Mouse (Mus musculus): ENCODE results near the gene Slc1a6. TPM values are rescaled to one million over a fixed set of nuclear protein-coding genes. Genes with fewer than 3 reads are reported as not detected.
A peak's percentile ranks its signal among the peaks of the same experiment; 100 is the strongest.

Gene Slc1a6
- 0.22 and 0.26 TPM in 2 replicates for polyA plus RNA-seq (2015; fragmentation: Nextera tagmentation; extraction: Ambion mirVana)

- no peaks in the 10 kb centered on the region for H3K36me3 ChIP-seq (ENCODE audit: control insufficient read depth, insufficient read depth)
- WGBS (ENCODE audit: insufficient replicate concordance) = 3% methylated on average over 45 of the region's 54 CpGs
- no peak for ATAC-seq (ENCODE audit: low read depth)
- no peaks in the 10 kb centered on the region for H3K9me3 ChIP-seq (replicated peaks; ENCODE audit: control insufficient read depth, low read length)
- H3K4me3 ChIP-seq (ENCODE audit: low read depth, low read length) = peak within 1 kb of the TSS; percentile 42
- peak within 1 kb of the TSS; percentile 58 for H3K4me2 ChIP-seq (ENCODE audit: low read depth, low read length)
- H3K27ac ChIP-seq (ENCODE audit: low read length) = no peak within 1 kb of the TSS
- peaks cover 18% of the 10 kb centered on the region for H3K27me3 ChIP-seq (ENCODE audit: control insufficient read depth, insufficient read depth, low read depth, low read length)
- no peaks in the 10 kb centered on the region for H3K4me1 ChIP-seq (ENCODE audit: control insufficient read depth, low read depth, low read length)
- no peak within 1 kb of the TSS for H3K9ac ChIP-seq (ENCODE audit: low read depth, low read length)
Observed at GRCm38 (mm10) chr10:78779981-78780651, at the start of gene Slc1a6. Gene Slc1a6, plus strand, starts transcription at chr10:78780496.

GRCm38 (mm10) chr10:78739821-78740220 is 40.5 kb upstream of the Slc1a6 start:
- Histone ChIP-seq H3K36me3 (ENCODE audit: control insufficient read depth, insufficient read depth) (no peaks in the 10 kb centered on the region), H3K4me1 (ENCODE audit: control insufficient read depth, low read depth, low read length) (no peaks in the 10 kb centered on the region), H3K27ac (ENCODE audit: low read length) (no peak overlapping the region), H3K4me3 (ENCODE audit: low read depth, low read length) (no peak overlapping the region), H3K27me3 (ENCODE audit: control insufficient read depth, insufficient read depth, low read depth, low read length) (no peaks in the 10 kb centered on the region), H3K9ac (ENCODE audit: low read depth, low read length) (no peak overlapping the region), H3K4me2 (ENCODE audit: low read depth, low read length) (no peak overlapping the region), H3K9me3 (replicated peaks; ENCODE audit: control insufficient read depth, low read length) (no peaks in the 10 kb centered on the region)
- WGBS (ENCODE audit: insufficient replicate concordance) = 38% methylated on average over 4 of the region's 4 CpGs
- no peak for ATAC-seq (ENCODE audit: low read depth)

GRCm38 (mm10) chr10:78743721-78744120 is 36.6 kb upstream of the Slc1a6 start:
- ATAC-seq (ENCODE audit: low read depth) = no peak

GRCm38 (mm10) chr10:78745453-78746232 is 34.7 kb upstream of the Slc1a6 start:
- H3K36me3 ChIP-seq (ENCODE audit: control insufficient read depth, insufficient read depth) = no peaks in the 10 kb centered on the region
- H3K4me1 ChIP-seq (ENCODE audit: control insufficient read depth, low read depth, low read length) = no peaks in the 10 kb centered on the region
- H3K4me3 ChIP-seq (ENCODE audit: low read depth, low read length) = no peak overlapping the region
- no peak for ATAC-seq (ENCODE audit: low read depth)
- no peak overlapping the region for H3K4me2 ChIP-seq (ENCODE audit: low read depth, low read length)
- WGBS (ENCODE audit: insufficient replicate concordance) = 34% methylated on average over 4 of the region's 4 CpGs
- no peak overlapping the region for H3K27ac ChIP-seq (ENCODE audit: low read length)
- H3K9me3 ChIP-seq (replicated peaks; ENCODE audit: control insufficient read depth, low read length) = no peaks in the 10 kb centered on the region
- H3K27me3 ChIP-seq (ENCODE audit: control insufficient read depth, insufficient read depth, low read depth, low read length) = 0 out of 2 replicates have a peak, but pooled peaks cover 4% of the 10 kb centered on the region
- H3K9ac ChIP-seq (ENCODE audit: low read depth, low read length) = no peak overlapping the region

More at GRCm38 (mm10) chr10:78743721-78744120, 36.6 kb upstream of the Slc1a6 start:
- H3K36me3 ChIP-seq (ENCODE audit: control insufficient read depth, insufficient read depth) = no peaks in the 10 kb centered on the region
- no peaks in the 10 kb centered on the region for H3K9me3 ChIP-seq (replicated peaks; ENCODE audit: control insufficient read depth, low read length)
- H3K4me3 ChIP-seq (ENCODE audit: low read depth, low read length) = no peak overlapping the region
- no peak overlapping the region for H3K4me2 ChIP-seq (ENCODE audit: low read depth, low read length)
- no peaks in the 10 kb centered on the region for H3K4me1 ChIP-seq (ENCODE audit: control insufficient read depth, low read depth, low read length)
- 0 out of 2 replicates have a peak, but pooled peaks cover 4% of the 10 kb centered on the region for H3K27me3 ChIP-seq (ENCODE audit: control insufficient read depth, insufficient read depth, low read depth, low read length)
- no peak overlapping the region for H3K27ac ChIP-seq (ENCODE audit: low read length)
- H3K9ac ChIP-seq (ENCODE audit: low read depth, low read length) = no peak overlapping the region

- WGBS (ENCODE audit: insufficient replicate concordance) = 6% methylated on average over 27 of the region's 27 CpGs
- H3K4me2 ChIP-seq (ENCODE audit: low read depth, low read length) = no peak overlapping the region
- no peak overlapping the region for H3K4me3 ChIP-seq (ENCODE audit: low read depth, low read length)
- no peaks in the 10 kb centered on the region for H3K36me3 ChIP-seq (ENCODE audit: control insufficient read depth, insufficient read depth)
- peaks cover 12% of the 10 kb centered on the region for H3K27me3 ChIP-seq (ENCODE audit: control insufficient read depth, insufficient read depth, low read depth, low read length)
- H3K4me1 ChIP-seq (ENCODE audit: control insufficient read depth, low read depth, low read length) = no peaks in the 10 kb centered on the region
- no peak overlapping the region for H3K9ac ChIP-seq (ENCODE audit: low read depth, low read length)
- no peak for ATAC-seq (ENCODE audit: low read depth)
- H3K9me3 ChIP-seq (replicated peaks; ENCODE audit: control insufficient read depth, low read length) = no peaks in the 10 kb centered on the region
- no peak overlapping the region for H3K27ac ChIP-seq (ENCODE audit: low read length)
Observed at GRCm38 (mm10) chr10:78747035-78747721, 33.1 kb upstream of the Slc1a6 start.

GRCm38 (mm10) chr10:78748161-78748560 is 32.1 kb upstream of the Slc1a6 start:
- Histone ChIP-seq H3K4me2 (ENCODE audit: low read depth, low read length) (no peak overlapping the region), H3K27ac (ENCODE audit: low read length) (no peak overlapping the region), H3K9me3 (replicated peaks; ENCODE audit: control insufficient read depth, low read length) (no peaks in the 10 kb centered on the region), H3K4me1 (ENCODE audit: control insufficient read depth, low read depth, low read length) (no peaks in the 10 kb centered on the region), H3K36me3 (ENCODE audit: control insufficient read depth, insufficient read depth) (no peaks in the 10 kb centered on the region), H3K4me3 (ENCODE audit: low read depth, low read length) (no peak overlapping the region), H3K9ac (ENCODE audit: low read depth, low read length) (no peak overlapping the region), H3K27me3 (ENCODE audit: control insufficient read depth, insufficient read depth, low read depth, low read length) (peaks cover 21% of the 10 kb centered on the region)
- no peak for ATAC-seq (ENCODE audit: low read depth)
- WGBS (ENCODE audit: insufficient replicate concordance) = 57% methylated on average over 13 of the region's 13 CpGs

GRCm38 (mm10) chr10:78748946-78749345 is 31.4 kb upstream of the Slc1a6 start:
- Histone ChIP-seq H3K27me3 (ENCODE audit: control insufficient read depth, insufficient read depth, low read depth, low read length) (peaks cover 21% of the 10 kb centered on the region), H3K27ac (ENCODE audit: low read length) (no peak overlapping the region), H3K36me3 (ENCODE audit: control insufficient read depth, insufficient read depth) (no peaks in the 10 kb centered on the region), H3K9ac (ENCODE audit: low read depth, low read length) (no peak overlapping the region), H3K4me2 (ENCODE audit: low read depth, low read length) (no peak overlapping the region), H3K4me1 (ENCODE audit: control insufficient read depth, low read depth, low read length) (no peaks in the 10 kb centered on the region), H3K9me3 (replicated peaks; ENCODE audit: control insufficient read depth, low read length) (no peaks in the 10 kb centered on the region), H3K4me3 (ENCODE audit: low read depth, low read length) (no peak overlapping the region)
- no peak for ATAC-seq (ENCODE audit: low read depth)
- WGBS (ENCODE audit: insufficient replicate concordance) = 59% methylated on average over 6 of the region's 6 CpGs

- Histone ChIP-seq H3K36me3 (ENCODE audit: control insufficient read depth, insufficient read depth) (no peaks in the 10 kb centered on the region), H3K4me1 (ENCODE audit: control insufficient read depth, low read depth, low read length) (no peaks in the 10 kb centered on the region), H3K27ac (ENCODE audit: low read length) (no peak within 1 kb of the TSS), H3K4me3 (ENCODE audit: low read depth, low read length) (peak within 1 kb of the TSS; percentile 29), H3K4me2 (ENCODE audit: low read depth, low read length) (peak within 1 kb of the TSS; percentile 41), H3K9ac (ENCODE audit: low read depth, low read length) (no peak within 1 kb of the TSS), H3K27me3 (ENCODE audit: control insufficient read depth, insufficient read depth, low read depth, low read length) (peaks cover 17% of the 10 kb centered on the region), H3K9me3 (replicated peaks; ENCODE audit: control insufficient read depth, low read length) (no peaks in the 10 kb centered on the region)
- 1% methylated on average over 61 of the region's 61 CpGs for WGBS (ENCODE audit: insufficient replicate concordance)
- peak; percentile 21; the same call in 1 of the 2 replicates for ATAC-seq (ENCODE audit: low read depth)
Observed at GRCm38 (mm10) chr10:78752452-78753191, 27.7 kb upstream of the Slc1a6 start, which contains the start of gene Ccdc105. Gene Ccdc105, minus strand, starts transcription at chr10:78753065.
